ENCODE assay signal across 18 mouse cellular contexts in genomic region chr1:77027656-77028055, GRCm38 (mm10).
A peak's percentile ranks its signal among the peaks of the same experiment; 100 is the strongest.
DNase-seq lines count a peak whose midpoint lies in the region; ATAC-seq and TF ChIP-seq lines count a peak whose summit lies in the region.
"Had no signal": no experiment of that assay in that cellular context is flagged by ENCODE, and none has a peak within 500 bp of the region (broad histone marks: within the 10 kb centered on the region; RNA-seq: fewer than 3 reads in every experiment).

No protein-coding gene starts in this region.

- DNase-seq in lung, adult 18-20 months: no peak
- DNase-seq in cerebellum, adult 18-20 months: peak; percentile 67 to 71
- DNase-seq in forebrain, postnatal 0 days: peak; percentile 60
- peak; percentile 3 to 57 for DNase-seq in left cerebral cortex, adult 9 months (ENCODE audit: low spot score in 2 of 2)
- DNase-seq in heart, adult 9 months (ENCODE audit: low spot score in 2 of 2): no peak
- DNase-seq in thymus, postnatal 0 days (ENCODE audit: low spot score): no peak
- no peak for DNase-seq in gastrocnemius, postnatal 14 days
- DNase-seq: adrenal gland, adult 2 months; gastrocnemius, postnatal 10 days; heart, postnatal 10 days had no signal

- H3K9me3 ChIP-seq in lung, embryonic 16.5 days (ENCODE audit: control insufficient read depth, low read length): no peaks in the 10 kb centered on the region
- H3K9me3 ChIP-seq in forebrain, postnatal 0 days (ENCODE audit: low read length): no peaks in the 10 kb centered on the region
- H3K9me3 ChIP-seq: embryonic facial prominence, embryonic 15.5 days; kidney, embryonic 15.5 days; lung, embryonic 15.5 days; stomach, embryonic 15.5 days had no signal

- no peak overlapping the region for H3K9ac ChIP-seq in lung, embryonic 16.5 days (ENCODE audit: low read length)
- H3K9ac ChIP-seq in forebrain, postnatal 0 days: no peak overlapping the region
- H3K9ac ChIP-seq: embryonic facial prominence, embryonic 15.5 days; kidney, embryonic 15.5 days; lung, embryonic 15.5 days; stomach, embryonic 15.5 days had no signal

- H3K4me3 ChIP-seq in lung, embryonic 16.5 days (ENCODE audit: low read length): no peak overlapping the region
- no peak overlapping the region for H3K4me3 ChIP-seq in forebrain, postnatal 0 days (ENCODE audit: low read depth, low read length)
- H3K4me3 ChIP-seq: embryonic facial prominence, embryonic 15.5 days; kidney, embryonic 15.5 days; lung, embryonic 15.5 days; stomach, embryonic 15.5 days had no signal

- ATAC-seq in lung, embryonic 16.5 days (ENCODE audit: low read depth): peak; percentile 62
- ATAC-seq in forebrain, postnatal 0 days: peak; percentile 65
- ATAC-seq: CD4-positive, CD25-positive, alpha-beta regulatory T cell, adult 4 months; hindbrain, postnatal 0 days; midbrain, embryonic 16.5 days had no signal

- H3K4me1 ChIP-seq in lung, embryonic 16.5 days (replicated peaks; ENCODE audit: control insufficient read depth, insufficient read depth, low read length): peaks cover 6% of the 10 kb centered on the region
- H3K4me1 ChIP-seq in forebrain, postnatal 0 days (ENCODE audit: insufficient read depth): no peaks in the 10 kb centered on the region
- H3K4me1 ChIP-seq: embryonic facial prominence, embryonic 15.5 days; lung, embryonic 15.5 days; stomach, embryonic 15.5 days had no signal

- intact Hi-C loops in gastrocnemius, postnatal 14 days (cut with DNase I; ENCODE audit: low total_unique reads): no loop called here

- WGBS in lung, embryonic 16.5 days: 72% methylated on average over 4 of the region's 4 CpGs
- WGBS in forebrain, postnatal 0 days: 48% methylated on average over 4 of the region's 4 CpGs

- H3K27ac ChIP-seq in lung, embryonic 16.5 days (ENCODE audit: low read length): no peak overlapping the region
- H3K27ac ChIP-seq in forebrain, postnatal 0 days (ENCODE audit: low read depth, low read length): no peak overlapping the region
- H3K27ac ChIP-seq: embryonic facial prominence, embryonic 15.5 days; hindbrain, postnatal 0 days; kidney, embryonic 15.5 days; lung, embryonic 15.5 days; stomach, embryonic 15.5 days had no signal

- TF ChIP-seq CTCF in forebrain, postnatal 0 days (IDR thresholded peaks at IDR 0.05; ENCODE audit: low read depth): no peak

- H3K4me2 ChIP-seq in lung, embryonic 16.5 days (ENCODE audit: low read depth, low read length): no peak overlapping the region
- no peak overlapping the region for H3K4me2 ChIP-seq in forebrain, postnatal 0 days (ENCODE audit: low read depth)
- H3K4me2 ChIP-seq: embryonic facial prominence, embryonic 15.5 days; kidney, embryonic 15.5 days; lung, embryonic 15.5 days; stomach, embryonic 15.5 days had no signal

- no peaks in the 10 kb centered on the region; the same call in 1 of the 2 replicates for H3K27me3 ChIP-seq in lung, embryonic 16.5 days (ENCODE audit: control insufficient read depth, insufficient read depth, low read depth, low read length)
- H3K27me3 ChIP-seq in forebrain, postnatal 0 days (ENCODE audit: insufficient read depth, low read length): no peaks in the 10 kb centered on the region
- H3K27me3 ChIP-seq: embryonic facial prominence, embryonic 15.5 days; kidney, embryonic 15.5 days; lung, embryonic 15.5 days; stomach, embryonic 15.5 days had no signal

- no peaks in the 10 kb centered on the region for H3K36me3 ChIP-seq in lung, embryonic 16.5 days (ENCODE audit: control insufficient read depth, insufficient read depth, low read length)
- no peaks in the 10 kb centered on the region for H3K36me3 ChIP-seq in forebrain, postnatal 0 days (ENCODE audit: insufficient read depth)
- H3K36me3 ChIP-seq: embryonic facial prominence, embryonic 15.5 days; kidney, embryonic 15.5 days; lung, embryonic 15.5 days; stomach, embryonic 15.5 days had no signal

Comparison
In these comparisons a context has a peak if more than half of its experiments do, and no peak if none do; other contexts are left out.
1. DNase-seq: peak in cerebellum, adult 18-20 months (2 of 2), forebrain, postnatal 0 days (single experiment) and left cerebral cortex, adult 9 months (2 of 2); none in lung, adult 18-20 months (0 of 2), heart, adult 9 months (0 of 2), thymus, postnatal 0 days (single experiment) and gastrocnemius, postnatal 14 days (single experiment).